ENCODE assay signal across 11 mouse cellular contexts in genomic region chr11:84268068-84268467, GRCm38 (mm10).
DNase-seq lines count a peak whose midpoint lies in the region; ATAC-seq and TF ChIP-seq lines count a peak whose summit lies in the region.
"Had no signal": no experiment of that assay in that cellular context is flagged by ENCODE, and none has a peak within 500 bp of the region (broad histone marks: within the 10 kb centered on the region; RNA-seq: fewer than 3 reads in every experiment).

No protein-coding gene starts in this region.

- ATAC-seq in hindbrain, postnatal 0 days, result no peak
- ATAC-seq in hindbrain, embryonic 11.5 days (ENCODE audit: low FRiP score), result no peak
- no peak for ATAC-seq in Patski
- ATAC-seq in lung, embryonic 14.5 days (ENCODE audit: insufficient read depth), result no peak
- no peak for ATAC-seq in hindbrain, embryonic 14.5 days (ENCODE audit: low FRiP score)
- ATAC-seq: forebrain, embryonic 15.5 days had no signal

- H3K4me2 ChIP-seq in hindbrain, postnatal 0 days (ENCODE audit: low read depth, low read length), result no peak overlapping the region
- no peak overlapping the region for H3K4me2 ChIP-seq in hindbrain, embryonic 11.5 days (replicated peaks; ENCODE audit: low read depth, low read length)
- H3K4me2 ChIP-seq in lung, embryonic 14.5 days, result no peak overlapping the region
- H3K4me2 ChIP-seq in hindbrain, embryonic 14.5 days (replicated peaks), result no peak overlapping the region
- H3K4me2 ChIP-seq: forebrain, embryonic 15.5 days; liver, embryonic 15.5 days had no signal

- CTCF ChIA-PET in Patski (lab: Charles Lee), result interaction anchor here (0.7 to 1.4 kb wide), 2 partner anchors 11 to 18 kb away, joined by 3 to 6 read pairs; no protein-coding TSS in a partner anchor

- no peak overlapping the region for H3K27ac ChIP-seq in hindbrain, postnatal 0 days
- H3K27ac ChIP-seq in hindbrain, embryonic 11.5 days (ENCODE audit: low read depth, low read length), result no peak overlapping the region
- no peak overlapping the region for H3K27ac ChIP-seq in lung, embryonic 14.5 days (ENCODE audit: low read depth)
- no peak overlapping the region for H3K27ac ChIP-seq in hindbrain, embryonic 14.5 days
- H3K27ac ChIP-seq: forebrain, embryonic 15.5 days; liver, embryonic 15.5 days had no signal

- in situ Hi-C loops in Patski (cut with MboI; ENCODE audit: low pct_unique_long_range_greater_than_20kb), result loop anchor here (5.0 kb wide), 1 partner anchor 549 kb away; the partner anchor contains the start of gene Mrm1

- TF ChIP-seq CTCF in hindbrain, postnatal 0 days (IDR thresholded peaks at IDR 0.05; ENCODE audit: low read depth), result peak; percentile 47
- TF ChIP-seq CTCF in Patski (IDR thresholded peaks at IDR 0.05), result peak; percentile 76
- peak; percentile 37 for TF ChIP-seq CTCF in lung, embryonic 14.5 days (IDR thresholded peaks at IDR 0.05; ENCODE audit: low read depth)

- H3K27me3 ChIP-seq in hindbrain, postnatal 0 days (ENCODE audit: insufficient read depth, low read length), result no peaks in the 10 kb centered on the region
- H3K27me3 ChIP-seq in hindbrain, embryonic 11.5 days (ENCODE audit: control insufficient read depth, insufficient read depth, low read length), result no peaks in the 10 kb centered on the region
- H3K27me3 ChIP-seq in Patski, result no peaks in the 10 kb centered on the region
- H3K27me3 ChIP-seq in lung, embryonic 14.5 days (ENCODE audit: insufficient read depth, low read length), result no peaks in the 10 kb centered on the region
- no peaks in the 10 kb centered on the region for H3K27me3 ChIP-seq in hindbrain, embryonic 14.5 days (ENCODE audit: control insufficient read depth, insufficient read depth, low read length)
- H3K27me3 ChIP-seq: forebrain, embryonic 15.5 days; liver, embryonic 15.5 days had no signal

- H3K9ac ChIP-seq in hindbrain, postnatal 0 days (replicated peaks; ENCODE audit: low read length), result no peak overlapping the region
- H3K9ac ChIP-seq in hindbrain, embryonic 11.5 days (ENCODE audit: low read depth, low read length), result no peak overlapping the region
- no peak overlapping the region for H3K9ac ChIP-seq in lung, embryonic 14.5 days
- H3K9ac ChIP-seq in hindbrain, embryonic 14.5 days, result no peak overlapping the region
- H3K9ac ChIP-seq: forebrain, embryonic 15.5 days; liver, embryonic 15.5 days had no signal

- H3K4me3 ChIP-seq in hindbrain, postnatal 0 days (ENCODE audit: low read length), result no peak overlapping the region
- H3K4me3 ChIP-seq in hindbrain, embryonic 11.5 days (ENCODE audit: low read depth, low read length), result no peak overlapping the region
- H3K4me3 ChIP-seq in lung, embryonic 14.5 days (ENCODE audit: low read depth, low read length), result no peak overlapping the region
- H3K4me3 ChIP-seq in hindbrain, embryonic 14.5 days (replicated peaks; ENCODE audit: low read length), result no peak overlapping the region
- H3K4me3 ChIP-seq: forebrain, embryonic 15.5 days; liver, embryonic 15.5 days had no signal

- H3K4me1 ChIP-seq in hindbrain, postnatal 0 days (ENCODE audit: insufficient read depth, low read length), result no peaks in the 10 kb centered on the region
- no peaks in the 10 kb centered on the region for H3K4me1 ChIP-seq in hindbrain, embryonic 11.5 days (replicated peaks; ENCODE audit: control insufficient read depth, insufficient read depth, low read length)
- H3K4me1 ChIP-seq in lung, embryonic 14.5 days (ENCODE audit: insufficient read depth), result no peaks in the 10 kb centered on the region
- H3K4me1 ChIP-seq in hindbrain, embryonic 14.5 days (replicated peaks; ENCODE audit: control insufficient read depth, insufficient read depth, low read length), result peaks cover 14% of the 10 kb centered on the region; the same call in 1 of the 2 replicates
- H3K4me1 ChIP-seq: liver, embryonic 15.5 days had no signal

- H3K36me3 ChIP-seq in hindbrain, postnatal 0 days (ENCODE audit: insufficient read depth, low read length), result peaks cover 15% of the 10 kb centered on the region
- no peaks in the 10 kb centered on the region for H3K36me3 ChIP-seq in hindbrain, embryonic 11.5 days (ENCODE audit: control insufficient read depth, insufficient read depth, low read length)
- peaks cover 62% of the 10 kb centered on the region for H3K36me3 ChIP-seq in lung, embryonic 14.5 days (ENCODE audit: insufficient read depth)
- H3K36me3 ChIP-seq in hindbrain, embryonic 14.5 days (replicated peaks; ENCODE audit: control insufficient read depth, insufficient read depth), result peaks cover 52% of the 10 kb centered on the region

- DNase-seq in hindbrain, postnatal 0 days (ENCODE audit: low spot score), result no peak
- DNase-seq in hindbrain, embryonic 11.5 days (ENCODE audit: low spot score), result no peak
- peak; percentile 41 to 50 for DNase-seq in B cell, adult 2 months
- no peak for DNase-seq in Patski (ENCODE audit: low read depth, low spot score)
- DNase-seq in lung, embryonic 14.5 days, result peak; percentile 31
- no peak for DNase-seq in embryo, embryonic 11 days
- no peak for DNase-seq in urinary bladder, postnatal 25 days (ENCODE audit: low spot score)
- DNase-seq in hindbrain, embryonic 14.5 days (ENCODE audit: low spot score), result no peak
- DNase-seq: cerebellum, adult 11-12 months had no signal

- POLR2A ChIA-PET in Patski (lab: Charles Lee), result no interaction called here

- H3K9me3 ChIP-seq in hindbrain, postnatal 0 days (ENCODE audit: low read length), result no peaks in the 10 kb centered on the region
- no peaks in the 10 kb centered on the region for H3K9me3 ChIP-seq in hindbrain, embryonic 11.5 days (ENCODE audit: control insufficient read depth, low read length)
- no peaks in the 10 kb centered on the region for H3K9me3 ChIP-seq in lung, embryonic 14.5 days (ENCODE audit: low read depth, low read length)
- no peaks in the 10 kb centered on the region for H3K9me3 ChIP-seq in hindbrain, embryonic 14.5 days (ENCODE audit: control insufficient read depth, low read length)
- H3K9me3 ChIP-seq: forebrain, embryonic 15.5 days; liver, embryonic 15.5 days had no signal

Comparison
In these comparisons a context has a peak if more than half of its experiments do, and no peak if none do; other contexts are left out.
1. DNase-seq: peak in B cell, adult 2 months (2 of 2) and lung, embryonic 14.5 days (single experiment); none in hindbrain, postnatal 0 days (single experiment), hindbrain, embryonic 11.5 days (single experiment), Patski (single experiment), embryo, embryonic 11 days (single experiment), urinary bladder, postnatal 25 days (single experiment) and hindbrain, embryonic 14.5 days (single experiment).
2. Peak in every context shown above with its lines, with median percentiles within 50 percentile points of each other: CTCF ChIP-seq.